8 mouse cellular contexts compared by ENCODE assay signal in the genomic region with DNA sequence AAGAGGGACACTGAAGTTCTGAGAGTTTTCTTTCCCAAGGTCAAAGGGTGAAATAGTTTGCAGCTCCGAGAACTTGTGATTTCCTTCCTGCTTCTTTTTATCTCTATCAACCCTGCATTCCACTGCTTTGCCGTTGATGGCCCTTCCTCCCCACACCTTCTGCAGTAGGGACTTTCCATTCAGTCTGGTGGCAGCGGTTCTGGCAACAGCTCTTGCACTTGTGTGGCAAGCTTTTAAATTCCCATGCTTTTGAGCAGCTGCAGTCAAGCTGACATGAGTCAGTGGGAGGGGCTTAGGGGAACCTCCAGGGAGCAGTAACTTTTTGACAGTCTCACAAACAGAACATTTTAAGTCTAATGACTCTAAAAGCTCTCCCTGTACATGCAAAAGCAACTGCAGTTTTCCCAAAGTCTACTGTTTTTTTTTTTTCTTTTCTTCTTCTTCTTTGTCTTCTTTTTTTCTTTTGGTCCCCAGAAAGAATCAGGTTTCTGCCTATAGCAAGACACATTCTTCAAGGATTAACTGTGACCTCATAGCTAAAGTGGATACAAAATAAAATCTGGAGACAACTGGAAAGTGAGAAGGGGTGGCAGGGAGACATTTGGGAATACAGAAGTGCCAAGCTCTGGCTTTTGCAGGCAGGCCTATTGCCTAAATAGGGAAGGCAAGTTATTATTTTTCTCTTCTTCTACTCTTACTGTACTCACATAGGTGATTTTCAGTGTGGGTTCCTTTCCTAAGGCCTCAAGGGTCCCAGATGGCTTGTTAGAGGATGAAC.
A peak's percentile ranks its signal among the peaks of the same experiment; 100 is the strongest.
DNase-seq lines count a peak whose midpoint lies in the region; ATAC-seq and TF ChIP-seq lines count a peak whose summit lies in the region.

No protein-coding gene starts in this region.

- peak overlapping the region; percentile 68 for H3K27ac ChIP-seq in heart, adult 2 months
- peak overlapping the region; percentile 83 for H3K27ac ChIP-seq in kidney, postnatal 0 days

- H3K27me3 ChIP-seq in heart, adult 2 months (ENCODE audit: control insufficient read depth, insufficient read depth, low read length) = no peaks in the 10 kb centered on the region
- H3K27me3 ChIP-seq in kidney, postnatal 0 days (ENCODE audit: insufficient read depth, low read length) = no peaks in the 10 kb centered on the region

- H3K4me1 ChIP-seq in heart, adult 2 months (ENCODE audit: control insufficient read depth, insufficient read depth, low read length) = peaks cover 7% of the 10 kb centered on the region
- 0 out of 2 replicates have a peak, but pooled peaks cover 6% of the 10 kb centered on the region for H3K4me1 ChIP-seq in kidney, postnatal 0 days (replicated peaks; ENCODE audit: insufficient read depth, low read length)

- ATAC-seq in CD4-positive, CD25-positive, alpha-beta regulatory T cell, adult 4 months = peak; percentile 51
- ATAC-seq in kidney, postnatal 0 days (replicated peaks; ENCODE audit: low FRiP score, low read depth) = peak; percentile 43; the same call in 1 of the 2 replicates

- no peak overlapping the region for H3K4me3 ChIP-seq in heart, adult 2 months
- H3K4me3 ChIP-seq in kidney, postnatal 0 days (replicated peaks; ENCODE audit: low read depth, low read length) = no peak overlapping the region

- no peak for TF ChIP-seq CTCF in heart, adult 2 months (IDR thresholded peaks at IDR 0.05)
- no peak for TF ChIP-seq CTCF in kidney, postnatal 0 days (IDR thresholded peaks at IDR 0.05; ENCODE audit: low read depth)

- peak; percentile 69 for DNase-seq in adrenal gland, postnatal 25 days
- peak; percentile 67 to 71 for DNase-seq in heart, adult 2 months
- DNase-seq in kidney, postnatal 0 days (ENCODE audit: low spot score) = peak; percentile 85
- DNase-seq in skeletal muscle tissue, adult 2 months (ENCODE audit: low read depth, low spot score) = peak; percentile 60
- DNase-seq in spleen, adult 12 weeks (ENCODE audit: low spot score) = no peak
- DNase-seq in thymus, postnatal 14 days = no peak
- no peak for DNase-seq in MN1 (ENCODE audit: low spot score)

- H3K79me2 ChIP-seq in heart, adult 2 months (replicated peaks; ENCODE audit: control insufficient read depth, insufficient read depth, low read length) = no peaks in the 10 kb centered on the region

- intact Hi-C loops in heart, adult 2 months (cut with DNase I) = loop anchor here (1.0 to 5.0 kb wide), 2 partner anchors 226 to 322 kb away; a partner anchor contains a TSS

- peak; percentile 54; the same call in 1 of the 2 replicates for TF ChIP-seq POLR2A in heart, adult 2 months (IDR thresholded peaks at IDR 0.05; ENCODE audit: insufficient read depth, low read depth, low read length)

- no peak for TF ChIP-seq EP300 in heart, adult 2 months (IDR thresholded peaks at IDR 0.05; ENCODE audit: insufficient read depth, low read depth, low read length)

- H3K4me2 ChIP-seq in kidney, postnatal 0 days (ENCODE audit: low read length) = peak overlapping the region; percentile 42

- H3K36me3 ChIP-seq in heart, adult 2 months (ENCODE audit: control insufficient read depth, insufficient read depth, low read length) = peaks cover 3% of the 10 kb centered on the region; the same call in 1 of the 2 replicates
- H3K36me3 ChIP-seq in kidney, postnatal 0 days (ENCODE audit: insufficient read depth, low read length) = no peaks in the 10 kb centered on the region

- H3K9ac ChIP-seq in heart, adult 2 months (ENCODE audit: low read depth, low read length) = no peak overlapping the region
- H3K9ac ChIP-seq in kidney, postnatal 0 days (ENCODE audit: low read depth, low read length) = no peak overlapping the region

- H3K9me3 ChIP-seq in kidney, postnatal 0 days (replicated peaks; ENCODE audit: low read length) = no peaks in the 10 kb centered on the region

- WGBS in heart, adult 2 months = under 1% methylated on average over 3 of the region's 3 CpGs
- WGBS in kidney, postnatal 0 days = 3% methylated on average over 3 of the region's 3 CpGs

Comparison
In these comparisons a context has a peak if more than half of its experiments do, and no peak if none do; other contexts are left out.
1. DNase-seq: peak in adrenal gland, postnatal 25 days (single experiment), heart, adult 2 months (2 of 2), kidney, postnatal 0 days (single experiment) and skeletal muscle tissue, adult 2 months (single experiment); none in spleen, adult 12 weeks (single experiment), thymus, postnatal 14 days (single experiment) and MN1 (single experiment).